Mouse (Mus musculus) midbrain, postnatal 0 days (tissue): ENCODE data around the gene Cpeb1. TPM values are rescaled to one million over a fixed set of nuclear protein-coding genes. Genes with fewer than 3 reads are reported as not detected.
A peak's percentile ranks its signal among the peaks of the same experiment; 100 is the strongest.

Experiments
- ATAC-seq: fragments of 200-750 bp; cut with Nextera tagmentation; 2 replicates; pipeline ENCODE4 v1.8.0; 2017; ENCODE audit warnings: moderate number of reproducible peaks, mild to moderate bottlenecking, moderate TSS enrichment, moderate library complexity; ENCODE audit not compliant: low FRiP score
- DNase-seq: peaks from one replicate; pipeline ENCODE4 v3.0.0-alpha.2; 2015; ENCODE audit warnings: low spot score
- H3K27ac ChIP-seq: fragments of 300-500 bp; sonication (generic); 2 replicates; pipeline ENCODE4 v1.5.1; 2014; ENCODE audit warnings: low read depth, mild to moderate bottlenecking, low read length, mixed read lengths
- H3K27me3 ChIP-seq: fragments of 300-500 bp; sonication (generic); 2 replicates; pipeline ENCODE4 v1.6.1; 2014; ENCODE audit warnings: low read length, control low read depth, mixed read lengths; ENCODE audit not compliant: insufficient read depth
- H3K36me3 ChIP-seq: fragments of 300-500 bp; sonication (generic); 2 replicates; pipeline ENCODE4 v1.6.1; 2014; ENCODE audit warnings: low read length, control low read depth, mixed read lengths; ENCODE audit not compliant: insufficient read depth
- H3K4me1 ChIP-seq: fragments of 300-500 bp; sonication (generic); 2 replicates; pipeline ENCODE4 v1.6.1; 2014; ENCODE audit warnings: mild to moderate bottlenecking, control low read depth, antibody characterized with exemption, low read length, mixed read lengths; ENCODE audit not compliant: insufficient read depth
- H3K4me2 ChIP-seq: fragments of 300-500 bp; sonication (generic); 2 replicates; pipeline ENCODE4 v1.6.1; 2014; ENCODE audit warnings: low read depth, mild to moderate bottlenecking, low read length, mixed read lengths; ENCODE audit not compliant: poor library complexity, severe bottlenecking
- H3K4me3 ChIP-seq: fragments of 300-500 bp; sonication (generic); 2 replicates; pipeline ENCODE4 v1.5.1; 2014; ENCODE audit warnings: low read depth, mild to moderate bottlenecking, low read length, moderate library complexity
- H3K9ac ChIP-seq: fragments of 300-500 bp; sonication (generic); replicated peaks from 2 replicates; pipeline ENCODE4 v1.6.1; 2014; ENCODE audit warnings: mild to moderate bottlenecking, low read length, moderate library complexity, mixed read lengths; ENCODE audit not compliant: poor library complexity, severe bottlenecking
- H3K9me3 ChIP-seq: fragments of 300-500 bp; sonication (generic); 2 replicates; pipeline ENCODE4 v1.6.1; 2016; ENCODE audit warnings: low read length, control low read depth
- CTCF ChIP-seq: IDR thresholded peaks from 2 replicates; pipeline ENCODE4 v1.5.1; 2016; ENCODE audit warnings: antibody characterized with exemption, mild to moderate bottlenecking
- WGBS: fragments of 180-500 bp; shearing (Covaris S2); extraction: QIAGEN DNeasy Blood & Tissue Kit; methylation state at CpG from one replicate; pipeline ENCODE4 v1.1.7; 2014; 5-methylcytosine and 5-hydroxymethylcytosine counted together
- polyA plus RNA-seq: library from polyadenylated mRNA; unstranded; fragments of >200 nt; fragmentation: Nextera tagmentation; extraction: Ambion mirVana; gene quantifications from 2 replicates; pipeline ENCODE4 v1.2.1, GENCODE M21; 2015
- total RNA-seq: library from RNA; depleted of rRNA; stranded (reverse); fragments of >200 nt; gene quantifications from 2 replicates; pipeline ENCODE4 v1.2.3, GENCODE M21; 2014; rRNA removed

Cpeb1 gene
- total and polyA plus RNA-seq, 2 experiments from 2014 or later: 7.3 to 10.0 TPM

DNA sequence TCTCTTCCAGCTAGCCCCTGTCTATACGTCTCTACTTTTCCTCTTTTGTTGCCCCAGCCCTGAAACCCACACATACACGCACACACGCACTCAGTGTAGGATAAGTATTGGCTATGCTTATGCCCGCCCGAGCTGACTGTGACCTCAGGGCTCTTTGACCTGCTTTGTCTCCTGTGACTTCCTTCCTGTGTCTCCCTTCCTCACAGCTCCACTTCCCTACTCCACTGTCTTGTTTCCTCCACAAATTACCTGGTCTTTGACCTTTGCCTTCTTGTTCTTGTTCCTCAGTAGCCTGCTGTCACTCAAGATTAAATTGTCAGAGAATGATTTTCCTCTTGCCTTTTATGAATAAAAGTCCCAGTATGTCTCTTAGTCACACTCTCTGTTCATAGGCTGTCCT lies 151.2 kb downstream of the Cpeb1 start:
- ATAC-seq (no peak), DNase-seq (no peak)
- Histone ChIP-seq H3K4me3 (no peak overlapping the region), H3K27me3 (no peaks in the 10 kb centered on the region), H3K36me3 (no peaks in the 10 kb centered on the region), H3K4me2 (no peak overlapping the region), H3K4me1 (no peaks in the 10 kb centered on the region), H3K27ac (no peak overlapping the region), H3K9ac (no peak overlapping the region), H3K9me3 (no peaks in the 10 kb centered on the region)
- no peak for TF ChIP-seq CTCF
- 76% methylated on average over 5 of the region's 5 CpGs for whole genome bisulfite sequencing

- WGBS: 86% methylated on average over 2 of the region's 2 CpGs
- no peak for DNase-seq
- H3K9ac ChIP-seq: no peak overlapping the region
- H3K36me3 ChIP-seq: no peaks in the 10 kb centered on the region
- H3K27me3 ChIP-seq: no peaks in the 10 kb centered on the region
- H3K4me2 ChIP-seq: no peak overlapping the region
- no peak for ATAC-seq
- H3K4me3 ChIP-seq: no peak overlapping the region
- H3K4me1 ChIP-seq: no peaks in the 10 kb centered on the region
- TF ChIP-seq CTCF: peak; percentile 33
- no peaks in the 10 kb centered on the region for H3K9me3 ChIP-seq
- H3K27ac ChIP-seq: no peak overlapping the region
Observed at GRCm38 (mm10) chr7:81303682-81304081, 151.6 kb downstream of the Cpeb1 start.

- 37% methylated on average over 7 of the region's 7 CpGs for WGBS
- Histone ChIP-seq H3K9me3 (no peaks in the 10 kb centered on the region), H3K4me3 (no peak overlapping the region), H3K9ac (no peak overlapping the region), H3K27me3 (no peaks in the 10 kb centered on the region), H3K4me1 (no peaks in the 10 kb centered on the region), H3K27ac (no peak overlapping the region), H3K4me2 (no peak overlapping the region), H3K36me3 (no peaks in the 10 kb centered on the region)
- TF ChIP-seq CTCF: no peak
- DNase-seq (no peak), ATAC-seq (no peak)
Observed at GRCm38 (mm10) chr7:81301323-81301722, 153.9 kb downstream of the Cpeb1 start.

DNA sequence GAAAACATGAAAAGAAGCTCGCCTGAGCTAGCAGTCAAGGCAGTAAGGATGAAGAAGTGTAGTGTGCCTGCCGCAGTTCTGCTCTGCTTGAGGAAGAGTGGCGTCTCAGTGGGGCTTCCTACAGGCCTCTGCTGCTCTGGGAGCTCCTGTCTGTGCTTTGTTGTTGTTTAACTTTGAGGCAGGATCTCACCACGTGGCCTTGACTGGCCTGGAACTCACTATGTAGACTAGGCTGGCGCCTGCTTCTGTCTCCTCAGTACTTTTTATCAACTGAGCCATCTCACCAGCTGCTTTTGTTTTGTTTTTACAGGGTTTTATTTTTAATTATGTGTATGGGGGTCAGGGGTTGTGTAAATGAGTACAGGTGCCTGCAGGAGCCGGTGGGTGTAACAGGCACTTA lies 157.1 kb downstream of the Cpeb1 start:
- Histone ChIP-seq H3K4me1 (no peaks in the 10 kb centered on the region), H3K36me3 (no peaks in the 10 kb centered on the region), H3K27me3 (no peaks in the 10 kb centered on the region), H3K9ac (no peak overlapping the region), H3K27ac (no peak overlapping the region), H3K4me3 (no peak overlapping the region), H3K4me2 (no peak overlapping the region), H3K9me3 (no peaks in the 10 kb centered on the region)
- TF ChIP-seq CTCF: no peak
- ATAC-seq (no peak), DNase-seq (no peak)
- WGBS: 41% methylated on average over 6 of the region's 6 CpGs

Other genes with a start within 250 kb of the Cpeb1 start
- 3.1 and 3.9 TPM in 2 replicates for gene Pde8a, start 241.9 kb downstream of the Cpeb1 start, total RNA-seq
- gene Pde8a, start 241.9 kb downstream of the Cpeb1 start, polyA plus RNA-seq: 1.3 and 1.8 TPM in 2 replicates
- gene Rps17, start 110.2 kb downstream of the Cpeb1 start, total RNA-seq: 630 and 662 TPM in 2 replicates
- gene Rps17, start 110.2 kb downstream of the Cpeb1 start, polyA plus RNA-seq: 642 and 710 TPM in 2 replicates
- 192 and 206 TPM in 2 replicates for gene Ap3b2, start 38.5 kb upstream of the Cpeb1 start, total RNA-seq
- 115 and 124 TPM in 2 replicates for gene Ap3b2, start 38.5 kb upstream of the Cpeb1 start, polyA plus RNA-seq
- not detected in 2 replicates for gene BC048679, start 42.8 kb upstream of the Cpeb1 start, total RNA-seq
- not detected in 2 replicates for gene BC048679, start 42.8 kb upstream of the Cpeb1 start, polyA plus RNA-seq
- gene Fsd2, start 111.5 kb upstream of the Cpeb1 start, total RNA-seq: 0.22 TPM in 1 of 2 replicates, not detected in the other
- gene Fsd2, start 111.5 kb upstream of the Cpeb1 start, polyA plus RNA-seq: 0.28 and 0.36 TPM in 2 replicates
- 6.2 and 9.6 TPM in 2 replicates for gene Whamm, start 115.8 kb upstream of the Cpeb1 start, total RNA-seq
- gene Whamm, start 115.8 kb upstream of the Cpeb1 start, polyA plus RNA-seq: 5.4 and 5.5 TPM in 2 replicates